Mouse (Mus musculus) B cell, adult 2 months (primary cell): ENCODE results near the gene C87499.
A peak's percentile ranks its signal among the peaks of the same experiment; 100 is the strongest.

ENCODE experiments used
- DNase-seq, 2 experiments: peaks; one replicate each; pipeline ENCODE4 v3.0.0; 2022

Gene C87499

GRCm38 (mm10) chr4:88634311-88634710 lies at the start of gene C87499:
TSS of gene C87499 (minus strand) at chr4:88634411.
- no peak for DNase-seq

GRCm38 (mm10) chr4:88683812-88684211 lies 49.6 kb upstream of the C87499 start, which contains the start of gene Ifna2:
TSS of gene Ifna2 (minus strand) at chr4:88683912.
- DNase-seq, result no peak

GRCm38 (mm10) chr4:88681353-88681752 lies 47.1 kb upstream of the C87499 start:
- no peak for DNase-seq

GRCm38 (mm10) chr4:88680362-88680761 lies 46.2 kb upstream of the C87499 start:
- DNase-seq, result peak; percentile 34 to 47

GRCm38 (mm10) chr4:88676824-88677223 lies 42.6 kb upstream of the C87499 start, which contains the start of gene Ifna16:
TSS of gene Ifna16 (minus strand) at chr4:88676924.
- DNase-seq, result no peak

- DNase-seq, result no peak
Observed at GRCm38 (mm10) chr4:88655461-88655860, 21.2 kb upstream of the C87499 start.

- no peak for DNase-seq
Observed at GRCm38 (mm10) chr4:88653644-88654043, 19.4 kb upstream of the C87499 start.

GRCm38 (mm10) chr4:88644359-88644758 lies 10.1 kb upstream of the C87499 start, which contains the start of gene Ifna13:
TSS of gene Ifna13 (minus strand) at chr4:88644459.
- DNase-seq, result no peak

GRCm38 (mm10) chr4:88642526-88642925 lies 8.3 kb upstream of the C87499 start:
- no peak for DNase-seq

- peak; percentile 96 to 98 for DNase-seq
Observed at GRCm38 (mm10) chr4:88641077-88641831, 7.0 kb upstream of the C87499 start.

- DNase-seq, result no peak
Observed at GRCm38 (mm10) chr4:88640704-88641076, 6.5 kb upstream of the C87499 start.

- no peak for DNase-seq
Observed at GRCm38 (mm10) chr4:88603276-88603675, 30.9 kb downstream of the C87499 start, which contains the start of gene Ifna12. TSS of gene Ifna12 (minus strand) at chr4:88603376.

- DNase-seq, result no peak
Observed at GRCm38 (mm10) chr4:88592285-88592684, 41.9 kb downstream of the C87499 start, which contains the start of gene Ifna9. TSS of gene Ifna9 (minus strand) at chr4:88592385.
